Mouse (Mus musculus) limb, embryonic 12.5 days (tissue): ENCODE results near the gene Pygm. TPM values are rescaled to one million over a fixed set of nuclear protein-coding genes. Genes with fewer than 3 reads are reported as not detected.
A peak's percentile ranks its signal among the peaks of the same experiment; 100 is the strongest.

Experiments
- ATAC-seq: fragments of 200-750 bp; cut with Nextera tagmentation; 2 replicates; pipeline ENCODE4 v1.8.0; 2017; ENCODE audit warnings: low read depth, moderate TSS enrichment; ENCODE audit not compliant: insufficient number of reproducible peaks, insufficient read depth, low FRiP score, low TSS enrichment
- H3K27ac ChIP-seq: fragments of 300-500 bp; sonication (generic); 2 replicates; pipeline ENCODE4 v1.5.1; 2016; ENCODE audit warnings: mild to moderate bottlenecking, moderate library complexity
- H3K27me3 ChIP-seq: fragments of 300-500 bp; sonication (generic); 2 replicates; pipeline ENCODE4 v1.6.1; 2016; ENCODE audit warnings: mild to moderate bottlenecking, moderate library complexity
- H3K36me3 ChIP-seq: fragments of 300-500 bp; sonication (generic); 2 replicates; pipeline ENCODE4 v1.6.1; 2016; ENCODE audit warnings: mild to moderate bottlenecking, moderate library complexity
- H3K4me1 ChIP-seq: fragments of 300-500 bp; sonication (generic); replicated peaks from 2 replicates; pipeline ENCODE4 v1.6.1; 2016
- H3K4me2 ChIP-seq: fragments of 300-500 bp; sonication (generic); 2 replicates; pipeline ENCODE4 v1.6.1; 2016; ENCODE audit warnings: mild to moderate bottlenecking, moderate library complexity
- H3K4me3 ChIP-seq: fragments of 300-500 bp; sonication (generic); replicated peaks from 2 replicates; pipeline ENCODE4 v1.5.1; 2016; ENCODE audit warnings: mild to moderate bottlenecking
- H3K9ac ChIP-seq: fragments of 300-500 bp; sonication (generic); replicated peaks from 2 replicates; pipeline ENCODE4 v1.6.1; 2016; ENCODE audit warnings: mild to moderate bottlenecking, moderate library complexity
- H3K9me3 ChIP-seq: fragments of 300-500 bp; sonication (generic); 2 replicates; pipeline ENCODE4 v1.6.1; 2016; ENCODE audit warnings: mild to moderate bottlenecking, moderate library complexity
- whole genome bisulfite sequencing: fragments of 180-500 bp; shearing (Covaris S2); methylation state at CpG from one replicate; pipeline ENCODE4 v1.1.7; 2016; 5-methylcytosine and 5-hydroxymethylcytosine counted together
- polyA plus RNA-seq: library from polyadenylated mRNA; unstranded; fragments of >200 nt; fragmentation: Nextera tagmentation; extraction: Ambion mirVana; gene quantifications from 2 replicates; pipeline ENCODE4 v1.2.1, GENCODE M21; 2016

Gene Pygm
- polyA plus RNA-seq, 1 experiment from 2014 or later, result 6.3 TPM

- Histone ChIP-seq H3K9me3 (no peaks in the 10 kb centered on the region), H3K27ac (no peak overlapping the region), H3K27me3 (no peaks in the 10 kb centered on the region), H3K4me3 (no peak overlapping the region), H3K9ac (no peak overlapping the region), H3K4me1 (no peaks in the 10 kb centered on the region), H3K36me3 (peaks cover 89% of the 10 kb centered on the region), H3K4me2 (no peak overlapping the region)
- ATAC-seq, result peak; percentile 34
- WGBS, result 94% methylated on average over 42 of the region's 42 CpGs
Observed at GRCm38 (mm10) chr19:6375423-6376254, 8.6 kb upstream of the Pygm start.

DNA sequence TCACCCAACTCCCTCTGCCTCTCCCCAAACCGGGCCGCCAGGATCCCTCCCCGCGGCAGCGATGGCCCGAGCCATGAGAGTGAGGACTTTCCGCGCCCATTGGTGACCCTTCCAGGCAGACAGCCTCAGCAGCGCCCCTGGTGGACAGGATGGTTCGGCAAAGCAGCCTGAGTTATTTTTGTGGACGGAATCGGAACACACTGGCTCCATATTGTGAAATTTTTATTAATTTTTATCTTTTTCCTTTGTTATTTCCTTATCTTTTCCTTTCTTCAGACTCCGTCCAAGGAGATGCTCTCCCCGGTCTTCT is 8.0 kb upstream of the Pygm start:
- peaks cover 83% of the 10 kb centered on the region for H3K36me3 ChIP-seq
- H3K27me3 ChIP-seq, result no peaks in the 10 kb centered on the region

GRCm38 (mm10) chr19:6376643-6377042 is 7.6 kb upstream of the Pygm start:
- Histone ChIP-seq H3K4me2 (no peak overlapping the region), H3K4me1 (no peaks in the 10 kb centered on the region), H3K9ac (no peak overlapping the region), H3K4me3 (no peak overlapping the region), H3K9me3 (no peaks in the 10 kb centered on the region), H3K36me3 (peaks cover 79% of the 10 kb centered on the region), H3K27ac (no peak overlapping the region), H3K27me3 (no peaks in the 10 kb centered on the region)
- ATAC-seq, result no peak
- 91% methylated on average over 2 of the region's 2 CpGs for WGBS

More for the DNA sequence above, 8.0 kb upstream of the Pygm start:
- H3K4me3 ChIP-seq, result no peak overlapping the region
- 73% methylated on average over 14 of the region's 14 CpGs for WGBS
- no peak overlapping the region for H3K9ac ChIP-seq
- no peak overlapping the region for H3K27ac ChIP-seq
- no peaks in the 10 kb centered on the region for H3K4me1 ChIP-seq
- H3K9me3 ChIP-seq, result no peaks in the 10 kb centered on the region
- no peak overlapping the region for H3K4me2 ChIP-seq
- no peak for ATAC-seq

- 84% methylated on average over 11 of the region's 11 CpGs for WGBS
- H3K9ac ChIP-seq, result no peak overlapping the region
- H3K27me3 ChIP-seq, result no peaks in the 10 kb centered on the region
- H3K36me3 ChIP-seq, result peaks cover 71% of the 10 kb centered on the region
- H3K4me3 ChIP-seq, result no peak overlapping the region
- ATAC-seq, result no peak
- no peaks in the 10 kb centered on the region for H3K9me3 ChIP-seq
- H3K4me1 ChIP-seq, result no peaks in the 10 kb centered on the region
- H3K4me2 ChIP-seq, result no peak overlapping the region
- H3K27ac ChIP-seq, result no peak overlapping the region
Observed at GRCm38 (mm10) chr19:6377327-6378040, 6.7 kb upstream of the Pygm start.

DNA sequence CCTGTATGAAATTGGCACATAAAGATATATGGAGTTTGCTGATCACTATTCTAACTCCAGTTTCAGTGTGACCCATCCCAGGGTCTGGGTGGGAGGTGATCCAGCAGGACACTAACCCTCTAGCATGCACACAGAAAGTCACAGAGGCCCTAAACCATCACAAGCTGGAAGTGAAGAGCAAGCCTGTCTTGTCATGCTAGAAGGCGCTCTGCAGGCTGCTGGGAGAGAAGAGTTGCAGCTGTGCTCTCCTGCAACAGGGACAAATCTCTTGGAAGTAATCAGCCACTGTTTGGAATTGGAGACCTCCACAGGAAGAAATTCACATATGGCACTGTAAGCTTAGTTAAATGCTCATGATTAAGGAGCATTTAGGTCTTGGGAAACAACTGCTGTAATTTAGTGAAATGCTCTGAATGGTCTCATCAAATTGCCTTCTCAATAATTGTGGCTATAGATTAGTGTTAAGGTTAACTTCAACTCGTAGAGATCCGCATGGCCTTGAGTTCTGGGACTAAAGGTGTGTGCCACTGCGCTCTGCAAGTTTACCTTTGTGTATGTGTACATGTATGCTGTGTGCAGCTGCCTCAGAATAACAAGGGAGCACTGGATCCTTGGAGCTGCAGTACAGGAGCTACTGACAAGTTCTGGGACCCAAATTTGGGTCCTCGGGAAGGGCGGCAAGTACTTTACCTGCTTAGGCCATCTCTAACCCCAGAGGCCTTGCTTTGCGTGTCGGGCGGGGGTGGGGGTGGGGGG is 3.6 kb upstream of the Pygm start:
- WGBS, result 86% methylated on average over 9 of the region's 9 CpGs
- no peak overlapping the region for H3K4me2 ChIP-seq

GRCm38 (mm10) chr19:6381238-6381637 is 3.0 kb upstream of the Pygm start:
- Histone ChIP-seq H3K9ac (no peak overlapping the region), H3K36me3 (peaks cover 33% of the 10 kb centered on the region), H3K4me2 (no peak overlapping the region), H3K4me1 (peaks cover 17% of the 10 kb centered on the region), H3K4me3 (no peak overlapping the region), H3K9me3 (no peaks in the 10 kb centered on the region), H3K27ac (no peak overlapping the region), H3K27me3 (no peaks in the 10 kb centered on the region)
- ATAC-seq, result no peak
- 93% methylated on average over 5 of the region's 5 CpGs for WGBS

More for the DNA sequence above, 3.6 kb upstream of the Pygm start:
- Histone ChIP-seq H3K9ac (no peak overlapping the region), H3K27me3 (no peaks in the 10 kb centered on the region), H3K9me3 (no peaks in the 10 kb centered on the region), H3K4me3 (no peak overlapping the region), H3K4me1 (peaks cover 17% of the 10 kb centered on the region), H3K27ac (no peak overlapping the region), H3K36me3 (peaks cover 40% of the 10 kb centered on the region)
- ATAC-seq, result no peak

DNA sequence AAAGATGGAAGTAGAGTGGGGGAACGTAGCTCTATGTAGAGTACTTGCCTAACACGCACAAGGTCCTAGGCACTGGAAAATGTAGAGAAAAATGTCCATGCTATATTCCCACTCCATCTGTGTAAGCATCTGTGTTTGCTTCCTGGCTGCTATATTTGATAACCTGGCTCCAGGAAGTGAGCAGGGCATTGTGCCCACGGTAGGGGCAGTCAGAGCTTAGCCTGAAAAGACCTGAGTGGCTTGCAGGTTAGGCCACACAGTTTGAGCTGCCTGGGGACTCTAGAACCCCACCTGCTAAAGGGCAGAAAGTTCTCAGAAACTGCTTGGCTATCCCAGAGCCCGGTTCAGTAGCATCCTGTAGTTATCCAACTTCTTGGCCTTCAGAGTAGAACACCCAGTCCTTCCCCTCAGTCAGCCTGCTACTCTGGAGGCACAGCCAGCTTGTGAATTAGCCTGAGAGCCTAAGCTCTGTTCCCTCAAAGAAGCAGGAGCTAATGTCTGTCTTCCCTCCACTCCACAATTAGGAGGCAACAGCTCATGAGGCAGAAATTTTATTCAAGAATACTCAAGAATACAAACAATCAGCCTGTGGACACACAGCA is 1.8 kb upstream of the Pygm start:
- Histone ChIP-seq H3K4me1 (peaks cover 17% of the 10 kb centered on the region), H3K27me3 (0 out of 2 replicates have a peak, but pooled peaks cover 8% of the 10 kb centered on the region), H3K4me3 (no peak overlapping the region), H3K9ac (no peak overlapping the region), H3K36me3 (peaks cover 21% of the 10 kb centered on the region), H3K27ac (no peak overlapping the region), H3K9me3 (no peaks in the 10 kb centered on the region), H3K4me2 (no peak overlapping the region)
- ATAC-seq, result no peak
- WGBS, result 78% methylated on average over 4 of the region's 4 CpGs

- Histone ChIP-seq H3K27me3 (peaks cover 18% of the 10 kb centered on the region; the same call in 1 of the 2 replicates), H3K9ac (no peak overlapping the region)
Observed at GRCm38 (mm10) chr19:6383470-6383869, 729 bp upstream of the Pygm start.

GRCm38 (mm10) chr19:6384954-6385353 is 755 bp downstream of the Pygm start:
- H3K27ac ChIP-seq, result no peak overlapping the region
- H3K4me3 ChIP-seq, result no peak overlapping the region
- H3K4me2 ChIP-seq, result no peak overlapping the region
- H3K9ac ChIP-seq, result no peak overlapping the region
- no peaks in the 10 kb centered on the region for H3K36me3 ChIP-seq
- peaks cover 24% of the 10 kb centered on the region; the same call in 1 of the 2 replicates for H3K27me3 ChIP-seq
- no peaks in the 10 kb centered on the region for H3K9me3 ChIP-seq
- 73% methylated on average over 11 of the region's 11 CpGs for WGBS
- peaks cover 27% of the 10 kb centered on the region for H3K4me1 ChIP-seq
- ATAC-seq, result no peak

More at GRCm38 (mm10) chr19:6383470-6383869, 729 bp upstream of the Pygm start:
- WGBS, result 41% methylated on average over 5 of the region's 5 CpGs
- no peaks in the 10 kb centered on the region for H3K9me3 ChIP-seq
- H3K36me3 ChIP-seq, result peaks cover 11% of the 10 kb centered on the region
- ATAC-seq, result no peak
- no peak overlapping the region for H3K4me3 ChIP-seq
- H3K4me2 ChIP-seq, result no peak overlapping the region
- peaks cover 17% of the 10 kb centered on the region for H3K4me1 ChIP-seq
- no peak overlapping the region for H3K27ac ChIP-seq

GRCm38 (mm10) chr19:6385419-6385818 is 1.2 kb downstream of the Pygm start:
- H3K4me1 ChIP-seq, result peaks cover 27% of the 10 kb centered on the region
- H3K27ac ChIP-seq, result no peak overlapping the region
- no peaks in the 10 kb centered on the region for H3K9me3 ChIP-seq
- H3K4me3 ChIP-seq, result no peak overlapping the region
- H3K9ac ChIP-seq, result no peak overlapping the region; the same call in 1 of the 2 replicates
- no peak overlapping the region for H3K4me2 ChIP-seq
- H3K36me3 ChIP-seq, result no peaks in the 10 kb centered on the region
- H3K27me3 ChIP-seq, result peaks cover 24% of the 10 kb centered on the region; the same call in 1 of the 2 replicates
- WGBS, result 76% methylated on average over 5 of the region's 5 CpGs
- ATAC-seq, result no peak

- no peak overlapping the region for H3K4me3 ChIP-seq
- 86% methylated on average over 7 of the region's 7 CpGs for WGBS
- peaks cover 27% of the 10 kb centered on the region for H3K4me1 ChIP-seq
- H3K4me2 ChIP-seq, result no peak overlapping the region
- no peaks in the 10 kb centered on the region for H3K36me3 ChIP-seq
- no peak overlapping the region; the same call in 1 of the 2 replicates for H3K9ac ChIP-seq
- no peaks in the 10 kb centered on the region for H3K9me3 ChIP-seq
- H3K27me3 ChIP-seq, result peaks cover 24% of the 10 kb centered on the region; the same call in 1 of the 2 replicates
- no peak for ATAC-seq
- H3K27ac ChIP-seq, result no peak overlapping the region
Observed at GRCm38 (mm10) chr19:6385821-6386220, 1.6 kb downstream of the Pygm start.
